Mouse (Mus musculus): ENCODE results near the gene Sbno2. TPM values are rescaled to one million over a fixed set of nuclear protein-coding genes. Genes with fewer than 3 reads are reported as not detected.
A peak's percentile ranks its signal among the peaks of the same experiment; 100 is the strongest.
"Not testable (repeated sequence)": the region's sequence is repeated elsewhere in the genome, so short reads cannot be mapped to it uniquely, and the experiment has no call there.

Sbno2 gene
- polyA plus RNA-seq, 1 experiment from 2014 or later: 17.2 TPM

GRCm38 (mm10) chr10:80055891-80056290, 49.5 kb downstream of the Sbno2 start:
- Histone ChIP-seq H3K4me2 (ENCODE audit: low read depth, low read length) (peak overlapping the region; percentile 80; the same call in 1 of the 2 replicates), H3K27ac (ENCODE audit: low read length) (no peak overlapping the region)
- 66% methylated on average over 9 of the region's 10 CpGs for WGBS

DNA sequence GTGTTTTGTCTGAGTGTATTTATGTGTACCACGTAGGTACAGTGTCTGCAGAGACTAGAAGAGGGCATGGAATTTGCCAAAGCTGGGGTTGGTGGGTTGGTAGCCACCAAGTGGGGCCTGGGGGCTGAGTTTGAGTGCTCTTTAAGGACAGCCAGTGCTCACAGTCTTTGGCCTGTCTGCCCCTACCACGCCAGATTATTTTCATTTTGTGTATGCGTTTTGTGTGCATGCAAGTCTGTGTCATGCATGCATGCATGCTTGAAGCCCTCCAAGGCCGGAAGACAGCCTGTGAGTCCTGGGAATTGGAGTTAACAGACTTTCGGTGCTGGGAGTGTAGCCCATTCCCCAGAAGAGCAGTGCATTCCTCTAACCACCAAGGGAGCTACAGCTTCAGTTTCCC, 50.0 kb downstream of the Sbno2 start:
- Histone ChIP-seq H3K4me1 (ENCODE audit: control insufficient read depth, insufficient read depth, low read length) (peaks cover 31% of the 10 kb centered on the region), H3K36me3 (ENCODE audit: control insufficient read depth, insufficient read depth, low read length) (peaks cover 13% of the 10 kb centered on the region), H3K27ac (ENCODE audit: low read length) (peak overlapping the region; percentile 51), H3K27me3 (ENCODE audit: control insufficient read depth, insufficient read depth, low read length) (no peaks in the 10 kb centered on the region), H3K9ac (ENCODE audit: low read length) (peak overlapping the region; percentile 98), H3K4me2 (ENCODE audit: low read depth, low read length) (peak overlapping the region; percentile 80), H3K9me3 (replicated peaks; ENCODE audit: control insufficient read depth, low read length) (no peaks in the 10 kb centered on the region), H3K4me3 (replicated peaks; ENCODE audit: low read length) (peak overlapping the region; percentile 85; the same call in 1 of the 2 replicates)
- 72% methylated on average over 5 of the region's 5 CpGs for WGBS
- no peak for ATAC-seq (ENCODE audit: insufficient read depth, low FRiP score)

More at GRCm38 (mm10) chr10:80055891-80056290, 49.5 kb downstream of the Sbno2 start:
- peak overlapping the region; percentile 98; the same call in 1 of the 2 replicates for H3K9ac ChIP-seq (ENCODE audit: low read length)
- ATAC-seq (ENCODE audit: insufficient read depth, low FRiP score): no peak
- no peaks in the 10 kb centered on the region for H3K27me3 ChIP-seq (ENCODE audit: control insufficient read depth, insufficient read depth, low read length)
- peaks cover 31% of the 10 kb centered on the region for H3K4me1 ChIP-seq (ENCODE audit: control insufficient read depth, insufficient read depth, low read length)
- H3K9me3 ChIP-seq (replicated peaks; ENCODE audit: control insufficient read depth, low read length): no peaks in the 10 kb centered on the region
- peaks cover 13% of the 10 kb centered on the region for H3K36me3 ChIP-seq (ENCODE audit: control insufficient read depth, insufficient read depth, low read length)
- no peak overlapping the region for H3K4me3 ChIP-seq (replicated peaks; ENCODE audit: low read length)

GRCm38 (mm10) chr10:80054911-80055310, 50.5 kb downstream of the Sbno2 start:
- Histone ChIP-seq H3K4me1 (ENCODE audit: control insufficient read depth, insufficient read depth, low read length) (peaks cover 31% of the 10 kb centered on the region), H3K4me3 (replicated peaks; ENCODE audit: low read length) (peak overlapping the region; percentile 85), H3K9ac (ENCODE audit: low read length) (peak overlapping the region; percentile 98), H3K4me2 (ENCODE audit: low read depth, low read length) (peak overlapping the region; percentile 80), H3K36me3 (ENCODE audit: control insufficient read depth, insufficient read depth, low read length) (peaks cover 13% of the 10 kb centered on the region), H3K27ac (ENCODE audit: low read length) (0 out of 2 replicates have a peak overlapping the region, but pooled peaks have one; percentile 98)
- 17% methylated on average over 3 of the region's 3 CpGs for WGBS
- H3K9me3 ChIP-seq (replicated peaks; ENCODE audit: control insufficient read depth, low read length); H3K27me3 ChIP-seq (ENCODE audit: control insufficient read depth, insufficient read depth, low read length); ATAC-seq (ENCODE audit: insufficient read depth, low FRiP score): not testable (repeated sequence)

DNA sequence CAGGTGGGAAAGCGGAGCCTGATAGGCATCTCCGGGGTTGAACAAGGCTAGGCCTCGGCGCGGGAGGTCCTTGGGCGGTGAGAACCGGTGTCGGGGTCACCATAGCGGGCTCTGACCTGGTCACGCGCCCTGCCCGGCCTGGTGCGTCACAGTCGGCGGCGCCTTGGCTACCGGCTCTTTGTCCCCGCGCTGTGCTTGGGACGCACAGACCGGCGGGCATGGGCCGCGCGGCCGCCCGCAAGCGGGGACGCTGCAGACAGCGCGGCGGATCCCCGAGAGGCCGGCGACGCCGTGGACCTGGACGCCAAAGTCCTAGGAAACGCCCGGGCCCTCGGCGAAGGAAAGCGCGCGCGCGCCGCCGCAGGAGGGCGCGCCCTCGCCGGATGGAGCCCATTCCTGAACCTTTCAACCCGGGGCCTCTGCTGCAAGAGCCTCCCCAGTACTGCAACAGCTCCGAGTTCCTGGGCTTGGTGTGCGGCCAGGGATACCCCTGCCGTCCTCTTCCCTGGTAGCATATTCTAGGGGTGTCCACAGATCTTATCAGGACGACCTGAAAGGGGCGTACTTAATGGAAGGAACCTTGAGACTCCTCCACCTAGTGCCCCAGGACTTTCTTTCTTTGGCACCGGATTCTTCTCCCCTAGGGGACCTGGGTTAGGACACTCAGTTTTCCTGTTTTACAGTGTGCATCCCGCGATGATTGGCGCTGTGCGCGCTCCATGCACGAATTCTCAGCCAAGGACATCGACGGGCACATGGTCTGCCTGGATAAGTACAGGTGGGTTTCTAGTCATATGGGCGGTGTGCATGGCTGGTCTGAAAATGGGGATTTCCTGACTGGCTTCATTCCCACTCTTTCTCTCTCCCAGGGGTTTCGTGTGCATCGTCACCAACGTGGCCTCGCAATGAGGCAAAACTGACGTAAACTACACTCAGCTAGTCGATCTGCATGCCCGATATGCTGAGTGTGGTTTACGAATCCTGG, 51.2 kb downstream of the Sbno2 start:
- WGBS: under 1% methylated on average over 75 of the region's 77 CpGs
- Histone ChIP-seq H3K27ac (ENCODE audit: low read length) (peak overlapping the region; percentile 98), H3K36me3 (ENCODE audit: control insufficient read depth, insufficient read depth, low read length) (peaks cover 13% of the 10 kb centered on the region), H3K9ac (ENCODE audit: low read length) (peak overlapping the region; percentile 98), H3K4me2 (ENCODE audit: low read depth, low read length) (peak overlapping the region; percentile 80), H3K4me1 (ENCODE audit: control insufficient read depth, insufficient read depth, low read length) (peaks cover 31% of the 10 kb centered on the region), H3K9me3 (replicated peaks; ENCODE audit: control insufficient read depth, low read length) (no peaks in the 10 kb centered on the region), H3K4me3 (replicated peaks; ENCODE audit: low read length) (peak overlapping the region; percentile 85), H3K27me3 (ENCODE audit: control insufficient read depth, insufficient read depth, low read length) (no peaks in the 10 kb centered on the region)
- peak; percentile 34; the same call in 1 of the 2 replicates for ATAC-seq (ENCODE audit: insufficient read depth, low FRiP score)

DNA sequence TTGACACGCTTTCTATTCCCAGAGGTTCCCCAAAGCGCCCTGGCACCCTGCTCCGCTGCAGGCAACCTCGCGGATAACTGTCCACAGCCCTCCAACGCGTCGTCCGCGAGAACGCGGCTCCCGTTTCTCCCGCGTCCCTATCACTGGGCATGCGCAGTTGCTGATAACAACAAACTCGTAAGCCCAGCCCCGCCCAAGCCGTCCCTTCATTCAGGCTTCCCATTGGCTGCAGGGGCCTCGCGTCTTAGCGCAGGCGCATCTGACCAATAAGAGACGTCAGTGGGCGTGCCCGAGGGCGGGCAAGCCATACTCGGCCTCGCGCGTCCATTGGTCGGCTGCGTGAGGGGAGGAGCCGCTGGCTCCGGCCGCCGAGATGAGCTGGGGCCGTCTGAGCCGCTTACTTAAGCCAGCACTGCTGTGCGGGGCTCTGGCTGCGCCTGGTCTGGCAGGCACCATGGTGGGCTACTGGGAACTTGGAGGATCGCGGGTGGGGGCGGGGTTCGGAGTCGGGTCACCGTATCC, 52.1 kb downstream of the Sbno2 start:
- H3K4me3 ChIP-seq (replicated peaks; ENCODE audit: low read length): peak overlapping the region; percentile 85
- peaks cover 35% of the 10 kb centered on the region for H3K4me1 ChIP-seq (ENCODE audit: control insufficient read depth, insufficient read depth, low read length)
- peak overlapping the region; percentile 80 for H3K4me2 ChIP-seq (ENCODE audit: low read depth, low read length)
- H3K27ac ChIP-seq (ENCODE audit: low read length): peak overlapping the region; percentile 98
- H3K9me3 ChIP-seq (replicated peaks; ENCODE audit: control insufficient read depth, low read length): no peaks in the 10 kb centered on the region
- WGBS: under 1% methylated on average over 47 of the region's 47 CpGs
- H3K27me3 ChIP-seq (ENCODE audit: control insufficient read depth, insufficient read depth, low read length): no peaks in the 10 kb centered on the region
- H3K36me3 ChIP-seq (ENCODE audit: control insufficient read depth, insufficient read depth, low read length): peaks cover 13% of the 10 kb centered on the region
- peak overlapping the region; percentile 98 for H3K9ac ChIP-seq (ENCODE audit: low read length)
- peak; percentile 96 for ATAC-seq (ENCODE audit: insufficient read depth, low FRiP score)

- Histone ChIP-seq H3K27me3 (ENCODE audit: control insufficient read depth, insufficient read depth, low read length) (no peaks in the 10 kb centered on the region), H3K4me1 (ENCODE audit: control insufficient read depth, insufficient read depth, low read length) (peaks cover 40% of the 10 kb centered on the region), H3K9ac (ENCODE audit: low read length) (peak overlapping the region; percentile 50; the same call in 1 of the 2 replicates), H3K36me3 (ENCODE audit: control insufficient read depth, insufficient read depth, low read length) (peaks cover 6% of the 10 kb centered on the region; the same call in 1 of the 2 replicates), H3K4me2 (ENCODE audit: low read depth, low read length) (no peak overlapping the region), H3K27ac (ENCODE audit: low read length) (peak overlapping the region; percentile 76), H3K9me3 (replicated peaks; ENCODE audit: control insufficient read depth, low read length) (no peaks in the 10 kb centered on the region), H3K4me3 (replicated peaks; ENCODE audit: low read length) (no peak overlapping the region)
- no peak for ATAC-seq (ENCODE audit: insufficient read depth, low FRiP score)
- 84% methylated on average over 5 of the region's 5 CpGs for WGBS
Measured at GRCm38 (mm10) chr10:80052374-80052764, 53.0 kb downstream of the Sbno2 start.

DNA sequence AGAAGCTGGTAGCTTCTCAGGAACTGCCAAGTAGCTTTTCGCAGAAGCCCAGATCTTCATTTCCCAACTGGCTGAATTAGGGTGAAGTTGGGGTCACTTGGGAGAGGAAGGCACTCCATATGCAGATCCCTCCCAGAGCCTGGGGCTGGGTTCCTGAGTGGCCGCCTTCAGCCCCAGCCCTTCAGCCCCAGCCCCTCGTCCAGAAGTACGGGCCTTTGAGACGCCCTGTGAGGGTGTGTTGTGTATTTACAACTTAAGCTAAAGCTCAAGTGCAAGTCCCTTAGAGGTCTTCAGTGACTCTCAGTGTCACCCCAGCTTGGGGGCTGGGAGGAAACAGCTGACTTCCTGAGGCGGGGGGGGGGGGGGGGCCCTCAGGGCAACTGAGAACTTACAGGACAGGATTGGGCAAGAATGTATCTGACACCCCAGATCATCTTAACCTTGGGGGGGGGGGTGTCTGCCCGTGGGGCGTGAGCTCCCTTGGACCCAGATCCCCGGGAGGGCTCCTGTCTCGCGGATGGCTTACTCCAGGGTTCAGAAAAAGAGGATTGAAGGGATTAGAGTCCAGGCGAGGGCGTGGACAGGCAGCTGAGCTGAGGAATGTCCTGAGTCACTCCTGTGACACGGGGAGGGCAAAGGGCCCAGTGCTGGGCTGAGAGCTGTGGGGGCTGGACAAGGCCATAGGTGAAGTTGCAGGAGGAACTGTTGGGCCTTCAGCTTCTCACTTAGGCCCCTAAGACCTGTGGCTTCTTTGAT, 53.6 kb downstream of the Sbno2 start:
- H3K4me1 ChIP-seq (ENCODE audit: control insufficient read depth, insufficient read depth, low read length): peaks cover 40% of the 10 kb centered on the region
- no peak for ATAC-seq (ENCODE audit: insufficient read depth, low FRiP score)
- 0 out of 2 replicates have a peak overlapping the region, but pooled peaks have one; percentile 10 for H3K4me2 ChIP-seq (ENCODE audit: low read depth, low read length)
- peaks cover 6% of the 10 kb centered on the region; the same call in 1 of the 2 replicates for H3K36me3 ChIP-seq (ENCODE audit: control insufficient read depth, insufficient read depth, low read length)
- peak overlapping the region; percentile 50 for H3K9ac ChIP-seq (ENCODE audit: low read length)
- 39% methylated on average over 14 of the region's 14 CpGs for WGBS
- no peak overlapping the region for H3K4me3 ChIP-seq (replicated peaks; ENCODE audit: low read length)
- no peaks in the 10 kb centered on the region for H3K27me3 ChIP-seq (ENCODE audit: control insufficient read depth, insufficient read depth, low read length)
- H3K27ac ChIP-seq (ENCODE audit: low read length): peak overlapping the region; percentile 76
- H3K9me3 ChIP-seq (replicated peaks; ENCODE audit: control insufficient read depth, low read length): no peaks in the 10 kb centered on the region

DNA sequence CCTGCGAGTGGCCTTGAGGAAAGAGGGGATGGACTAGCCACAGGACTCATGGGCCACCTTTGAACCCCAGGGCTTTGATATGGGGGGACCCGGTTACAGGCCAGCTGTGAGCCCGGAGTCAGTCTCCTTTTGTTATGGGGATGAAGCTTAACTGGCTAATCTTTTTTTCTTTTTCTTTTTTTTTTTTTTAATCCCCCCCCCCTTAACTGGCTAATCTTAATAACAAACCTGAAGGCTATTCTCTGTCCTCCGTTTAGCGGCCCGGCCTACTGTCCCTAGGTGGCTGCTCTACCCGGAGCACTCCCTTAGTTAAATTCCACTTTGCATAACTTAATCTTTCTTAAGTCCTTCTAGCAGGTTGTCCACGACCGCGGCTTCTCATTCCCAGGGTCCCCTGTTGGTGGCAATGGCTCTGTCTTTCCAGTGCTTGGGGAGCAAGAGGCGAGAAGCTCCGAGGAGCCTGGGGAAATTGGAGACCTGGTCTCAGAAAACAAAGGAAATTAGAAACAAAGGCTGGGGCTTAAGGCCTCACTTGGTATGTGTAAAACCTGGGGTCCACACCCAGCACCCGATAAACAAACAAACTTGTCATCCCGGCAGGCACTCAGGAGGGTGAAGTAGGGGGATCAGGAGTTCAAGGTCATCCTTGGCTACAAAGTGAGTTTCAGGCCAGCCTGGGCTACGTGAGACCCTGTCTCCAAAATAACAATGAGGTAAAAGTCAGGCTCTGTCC, 54.3 kb downstream of the Sbno2 start:
- H3K36me3 ChIP-seq (ENCODE audit: control insufficient read depth, insufficient read depth, low read length): no peaks in the 10 kb centered on the region
- H3K9ac ChIP-seq (ENCODE audit: low read length): peak overlapping the region; percentile 43; the same call in 1 of the 2 replicates

More for the DNA sequence above, 54.3 kb downstream of the Sbno2 start:
- no peak for ATAC-seq (ENCODE audit: insufficient read depth, low FRiP score)
- Histone ChIP-seq H3K4me1 (ENCODE audit: control insufficient read depth, insufficient read depth, low read length) (peaks cover 40% of the 10 kb centered on the region), H3K4me3 (replicated peaks; ENCODE audit: low read length) (no peak overlapping the region), H3K4me2 (ENCODE audit: low read depth, low read length) (no peak overlapping the region), H3K27ac (ENCODE audit: low read length) (peak overlapping the region; percentile 76), H3K27me3 (ENCODE audit: control insufficient read depth, insufficient read depth, low read length) (no peaks in the 10 kb centered on the region), H3K9me3 (replicated peaks; ENCODE audit: control insufficient read depth, low read length) (no peaks in the 10 kb centered on the region)
- WGBS: 32% methylated on average over 15 of the region's 15 CpGs
